Mouse (Mus musculus): ENCODE results near the gene Tuba1c. TPM values are rescaled to one million over a fixed set of nuclear protein-coding genes. Genes with fewer than 3 reads are reported as not detected.
A peak's percentile ranks its signal among the peaks of the same experiment; 100 is the strongest.
"Not testable (repeated sequence)": the region's sequence is repeated elsewhere in the genome, so short reads cannot be mapped to it uniquely, and the experiment has no call there.

Gene Tuba1c
- total RNA-seq, 2 experiments from 2014 or later: 80.7 to 99.8 TPM

- DNase-seq: peak; percentile 57 to 72
These were observed 20.0 kb downstream of the Tuba1c start for GRCm38 (mm10) chr15:99049473-99050253.

DNA sequence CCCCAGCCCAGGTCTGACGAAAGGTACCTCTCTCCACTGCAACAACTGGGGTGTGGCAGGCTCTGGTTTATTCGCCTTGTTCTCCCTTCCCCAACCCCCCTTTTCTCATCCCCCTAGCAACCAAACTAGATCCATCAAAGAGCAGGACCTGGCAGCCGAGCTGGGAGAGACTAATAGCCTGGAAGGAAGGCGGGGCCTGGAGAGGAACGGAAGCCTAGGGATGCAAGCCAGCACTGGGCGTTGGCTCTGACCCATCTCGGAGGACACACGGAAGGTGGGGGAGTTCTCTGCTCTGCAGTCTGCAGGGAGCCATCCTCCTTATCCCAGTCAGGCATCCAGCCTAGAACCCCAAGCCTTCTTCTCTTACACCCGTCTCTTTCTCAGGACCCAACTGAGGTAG is 23.7 kb downstream of the Tuba1c start:
- intact Hi-C loops (cut with DNase I): no loop called here
- DNase-seq: no peak

More at GRCm38 (mm10) chr15:99049473-99050253, 20.0 kb downstream of the Tuba1c start:
- intact Hi-C loops (cut with DNase I): loop anchor here (2.0 kb wide), 1 partner anchor 149 kb away; no protein-coding TSS in a partner anchor

- no peak for DNase-seq
- intact Hi-C loops (cut with DNase I): loop anchor here (5.0 kb wide), 1 partner anchor 33 kb away; no protein-coding TSS in a partner anchor
These were observed 25.3 kb downstream of the Tuba1c start, which contains the start of gene Prph for GRCm38 (mm10) chr15:99055040-99055439. Gene Prph (plus strand): TSS chr15:99055174.

- peak in 1 of 2 experiments; percentile 52 for DNase-seq
- intact Hi-C loops (cut with DNase I): loop anchor here (5.0 kb wide), 1 partner anchor 33 kb away; no protein-coding TSS in a partner anchor
These were observed 25.8 kb downstream of the Tuba1c start for GRCm38 (mm10) chr15:99055511-99055961.

DNA sequence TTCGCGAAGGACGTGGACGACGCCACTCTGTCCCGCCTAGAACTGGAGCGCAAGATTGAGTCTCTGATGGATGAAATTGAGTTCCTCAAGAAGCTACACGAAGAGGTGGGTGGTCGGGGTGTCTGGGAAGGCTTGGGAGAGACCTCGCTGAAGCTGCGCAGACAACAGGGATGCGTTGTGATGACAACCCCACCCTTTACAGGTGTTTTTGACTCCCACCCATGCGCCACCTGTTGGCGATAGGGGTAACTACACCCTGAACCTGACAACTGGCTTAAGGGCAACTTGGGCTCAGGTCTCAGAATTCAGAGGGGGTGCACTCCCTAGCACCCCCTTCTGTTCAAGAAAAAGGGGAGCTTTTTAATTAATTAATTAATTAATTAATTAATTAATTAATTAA is 26.6 kb downstream of the Tuba1c start:
- DNase-seq: peak in 1 of 2 experiments; percentile 55
- intact Hi-C loops (cut with DNase I): loop anchor here (5.0 kb wide), 1 partner anchor 34 kb away; no protein-coding TSS in a partner anchor

GRCm38 (mm10) chr15:99065557-99066165 is 36.0 kb downstream of the Tuba1c start:
- DNase-seq: no peak
- intact Hi-C loops (cut with DNase I): no loop called here

DNA sequence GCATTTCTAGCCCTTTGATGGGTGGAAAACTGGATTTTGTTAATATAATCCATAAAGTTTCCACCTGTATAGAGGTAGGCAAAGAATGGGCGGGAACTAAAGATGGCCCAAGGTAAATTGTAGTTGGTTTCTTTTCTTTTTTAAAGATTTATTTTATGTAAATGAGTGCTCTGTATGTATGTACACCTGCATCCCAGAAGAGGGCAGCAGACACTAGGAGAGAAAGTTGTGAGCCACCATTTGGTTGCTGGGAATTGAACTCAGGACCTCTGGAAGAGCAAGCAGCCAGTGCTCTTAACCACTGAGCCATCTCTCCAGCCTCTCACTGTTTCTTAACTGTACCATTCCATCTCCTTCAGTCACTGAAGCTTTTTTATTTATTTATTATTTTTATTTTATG is 42.3 kb downstream of the Tuba1c start:
- intact Hi-C loops (cut with DNase I): no loop called here
- DNase-seq: no peak

- no peak for DNase-seq
- intact Hi-C loops (cut with DNase I): no loop called here
These were observed 44.4 kb downstream of the Tuba1c start, which contains the start of gene Troap for GRCm38 (mm10) chr15:99074019-99074599. Gene Troap (plus strand): TSS chr15:99074575.

DNA sequence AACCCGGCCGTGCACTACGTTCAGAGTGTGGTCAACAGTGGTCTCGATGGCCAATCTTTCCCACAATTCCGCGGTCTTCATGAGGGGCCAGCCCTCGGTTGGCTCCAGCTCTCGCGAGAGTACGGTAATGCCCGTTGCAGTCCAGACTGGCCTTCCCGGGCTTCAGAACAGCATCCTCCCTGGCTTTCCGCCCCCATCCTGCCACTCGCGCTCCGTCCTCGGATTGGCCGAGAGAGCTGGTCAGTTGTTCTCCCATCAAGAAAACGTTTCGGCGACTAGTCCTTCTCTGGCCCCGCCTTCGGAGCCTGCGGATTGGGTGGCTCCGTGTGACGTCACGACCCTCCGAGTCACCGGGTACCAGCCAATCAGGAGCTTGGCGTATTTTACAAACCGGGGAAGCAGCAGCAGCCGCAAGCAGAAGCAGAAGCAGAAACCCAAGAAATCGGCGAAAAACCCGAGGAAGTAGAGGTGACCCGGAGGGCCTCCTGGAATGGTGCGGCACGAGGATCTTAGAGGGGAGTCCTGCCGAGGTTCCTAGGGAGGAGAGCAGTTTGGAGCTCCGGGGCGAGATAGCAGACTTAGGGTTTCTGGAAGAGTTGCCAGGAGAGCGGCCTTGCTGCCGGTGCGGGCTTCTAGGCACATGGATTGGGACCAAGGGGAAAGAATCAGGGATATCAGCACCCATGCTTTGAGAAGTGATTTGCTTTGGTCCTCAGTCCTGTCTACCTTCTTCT is 45.1 kb downstream of the Tuba1c start:
- DNase-seq: peak; percentile 99
- intact Hi-C loops (cut with DNase I): no loop called here

DNA sequence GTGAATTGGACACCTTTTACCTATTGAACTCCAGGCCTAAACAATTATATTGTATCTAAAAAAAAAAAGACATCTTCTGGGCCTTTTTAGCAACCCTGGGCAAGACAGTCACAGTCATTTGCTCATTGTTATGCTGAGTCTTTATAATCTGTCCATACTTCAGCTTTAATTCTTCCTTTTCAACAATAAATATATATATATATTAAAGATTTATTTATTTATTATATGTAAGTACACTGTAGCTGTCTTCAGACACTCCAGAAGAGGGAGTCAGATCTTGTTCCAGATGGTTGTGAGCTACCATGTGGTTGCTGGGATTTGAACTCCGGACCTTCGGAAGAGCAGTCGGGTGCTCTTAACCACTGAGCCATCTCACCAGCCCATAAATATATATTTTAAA is 46.3 kb downstream of the Tuba1c start:
- intact Hi-C loops (cut with DNase I); DNase-seq: not testable (repeated sequence)

GRCm38 (mm10) chr15:99078181-99078910 is 48.7 kb downstream of the Tuba1c start:
- intact Hi-C loops (cut with DNase I): no loop called here

DNA sequence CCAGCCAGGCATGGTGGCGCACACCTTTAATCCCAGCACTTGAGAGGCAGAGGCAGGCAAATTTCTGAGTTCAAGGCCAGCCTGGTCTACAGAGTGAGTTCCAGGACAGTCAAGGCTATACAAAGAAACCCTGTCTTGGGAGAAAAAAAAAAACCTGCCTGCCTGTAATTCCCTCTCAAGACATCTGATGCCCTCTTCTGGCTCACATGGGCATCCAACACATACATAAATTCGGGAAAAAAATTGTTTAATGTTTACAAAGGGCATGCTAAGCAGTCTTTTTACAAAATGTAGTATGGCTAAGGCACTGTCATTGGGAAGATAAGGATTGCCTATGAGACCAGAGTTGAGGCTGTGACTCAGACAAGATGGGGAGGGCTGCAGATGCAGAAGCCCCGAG is 50.1 kb downstream of the Tuba1c start:
- intact Hi-C loops (cut with DNase I): loop anchor here (5.0 kb wide), 1 partner anchor 187 kb away; no protein-coding TSS in a partner anchor
- no peak for DNase-seq

More at GRCm38 (mm10) chr15:99078181-99078910, 48.7 kb downstream of the Tuba1c start:
- no peak for DNase-seq

DNA sequence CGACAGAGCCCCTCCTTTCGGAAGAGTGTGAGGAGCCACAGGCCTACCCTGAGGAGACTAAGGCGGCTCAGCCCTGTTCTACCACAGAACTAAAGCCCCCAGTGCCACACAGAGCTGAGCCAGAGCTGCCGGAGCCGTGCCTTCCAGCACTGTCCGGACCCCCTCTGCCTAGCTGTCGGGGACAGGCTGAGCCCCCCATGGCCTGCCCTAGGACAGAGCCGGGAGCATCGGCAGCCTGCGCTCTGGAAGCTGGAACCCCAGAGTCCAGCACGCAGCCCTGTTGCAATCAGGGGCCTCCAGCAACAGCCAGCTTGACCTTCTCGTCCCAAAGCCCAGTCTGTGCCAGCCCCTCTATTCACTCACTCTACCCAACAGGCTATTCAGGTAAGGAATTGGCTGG is 52.6 kb downstream of the Tuba1c start:
- DNase-seq: no peak
- intact Hi-C loops (cut with DNase I): loop anchor here (2.0 to 5.0 kb wide), 2 partner anchors 116 to 185 kb away; no protein-coding TSS in a partner anchor

- intact Hi-C loops (cut with DNase I): loop anchor here (2.0 to 5.0 kb wide), 2 partner anchors 116 to 184 kb away; no protein-coding TSS in a partner anchor
- no peak for DNase-seq
These were observed 53.1 kb downstream of the Tuba1c start for GRCm38 (mm10) chr15:99082840-99083239.

GRCm38 (mm10) chr15:99083258-99083657 is 53.6 kb downstream of the Tuba1c start:
- intact Hi-C loops (cut with DNase I): loop anchor here (2.0 to 5.0 kb wide), 2 partner anchors 116 to 184 kb away; no protein-coding TSS in a partner anchor
- DNase-seq: peak; percentile 58 to 75

- DNase-seq: no peak
- intact Hi-C loops (cut with DNase I): loop anchor here (2.0 to 5.0 kb wide), 2 partner anchors 115 to 183 kb away; no protein-coding TSS in a partner anchor
These were observed 54.3 kb downstream of the Tuba1c start for GRCm38 (mm10) chr15:99083867-99084557.

- intact Hi-C loops (cut with DNase I): loop anchor here (5.0 kb wide), 1 partner anchor 183 kb away; no protein-coding TSS in a partner anchor
- DNase-seq: no peak
These were observed 54.9 kb downstream of the Tuba1c start for GRCm38 (mm10) chr15:99084618-99085017.

GRCm38 (mm10) chr15:99085997-99086396 is 56.3 kb downstream of the Tuba1c start:
- no peak for DNase-seq
- intact Hi-C loops (cut with DNase I): no loop called here

Measured in heart, postnatal 10 days (tissue).